Mouse (Mus musculus) embryonic facial prominence, embryonic 13.5 days (tissue): ENCODE measurements around the gene Syne4. TPM values are rescaled to one million over a fixed set of nuclear protein-coding genes. Genes with fewer than 3 reads are reported as not detected.

ENCODE experiments used
- ATAC-seq: fragments of 200-750 bp; cut with Nextera tagmentation; 2 replicates; pipeline ENCODE4 v1.8.0; 2017; ENCODE audit warnings: low read depth; ENCODE audit not compliant: insufficient number of reproducible peaks, insufficient read depth, low FRiP score, low TSS enrichment
- H3K27ac ChIP-seq: fragments of 300-500 bp; sonication (generic); 2 replicates; pipeline ENCODE4 v1.5.1; 2015; ENCODE audit warnings: moderate library complexity, mild to moderate bottlenecking, inconsistent platforms
- H3K27me3 ChIP-seq: fragments of 300-500 bp; sonication (generic); 2 replicates; pipeline ENCODE4 v1.6.1; 2015; ENCODE audit warnings: mild to moderate bottlenecking, inconsistent platforms
- H3K36me3 ChIP-seq: fragments of 300-500 bp; sonication (generic); 2 replicates; pipeline ENCODE4 v1.6.1; 2015; ENCODE audit warnings: mild to moderate bottlenecking, inconsistent platforms
- H3K4me1 ChIP-seq: fragments of 300-500 bp; sonication (generic); 2 replicates; pipeline ENCODE4 v1.6.1; 2015; ENCODE audit warnings: inconsistent platforms
- H3K4me2 ChIP-seq: fragments of 300-500 bp; sonication (generic); 2 replicates; pipeline ENCODE4 v1.6.1; 2015; ENCODE audit warnings: moderate library complexity, mild to moderate bottlenecking, inconsistent platforms
- H3K4me3 ChIP-seq: fragments of 300-500 bp; sonication (generic); 2 replicates; pipeline ENCODE4 v1.5.1; 2015; ENCODE audit warnings: mild to moderate bottlenecking, inconsistent platforms
- H3K9ac ChIP-seq: fragments of 300-500 bp; sonication (generic); 2 replicates; pipeline ENCODE4 v1.6.1; 2015; ENCODE audit warnings: mild to moderate bottlenecking, inconsistent platforms
- H3K9me3 ChIP-seq: fragments of 300-500 bp; sonication (generic); 2 replicates; pipeline ENCODE4 v1.6.1; 2016; ENCODE audit warnings: inconsistent platforms
- WGBS: fragments of 180-500 bp; shearing (Covaris S2); methylation state at CpG from one replicate; pipeline ENCODE4 v1.1.7; 2015; ENCODE audit warnings: mixed read lengths; 5-methylcytosine and 5-hydroxymethylcytosine counted together
- polyA plus RNA-seq: library from polyadenylated mRNA; unstranded; fragments of >200 nt; fragmentation: Nextera tagmentation; extraction: Ambion mirVana; gene quantifications from 2 replicates; pipeline ENCODE4 v1.2.1, GENCODE M21; 2015

Gene Syne4
- 54.6 and 59.4 TPM in 2 replicates for polyA plus RNA-seq

GRCm38 (mm10) chr7:30314721-30315155 lies at the start of gene Syne4:
Gene Syne4, plus strand, starts transcription at chr7:30314807.
- ATAC-seq: peak; percentile 40; the same call in 1 of the 2 replicates
- peak within 1 kb of the TSS; percentile 76 for H3K9ac ChIP-seq
- H3K4me3 ChIP-seq: peak within 1 kb of the TSS; percentile 55
- H3K9me3 ChIP-seq: no peaks in the 10 kb centered on the region
- H3K27me3 ChIP-seq: no peaks in the 10 kb centered on the region
- H3K4me2 ChIP-seq: peak within 1 kb of the TSS; percentile 63
- 1% methylated on average over 9 of the region's 9 CpGs for WGBS
- H3K4me1 ChIP-seq: peaks cover 30% of the 10 kb centered on the region
- peak within 1 kb of the TSS; percentile 64 for H3K27ac ChIP-seq
- H3K36me3 ChIP-seq: peaks cover 39% of the 10 kb centered on the region

GRCm38 (mm10) chr7:30265041-30265440 lies 49.6 kb upstream of the Syne4 start:
- H3K27me3 ChIP-seq: no peaks in the 10 kb centered on the region
- no peak for ATAC-seq
- no peak overlapping the region for H3K27ac ChIP-seq
- no peak overlapping the region for H3K4me3 ChIP-seq
- H3K4me2 ChIP-seq: no peak overlapping the region
- no peak overlapping the region for H3K9ac ChIP-seq
- H3K9me3 ChIP-seq: no peaks in the 10 kb centered on the region
- H3K36me3 ChIP-seq: peaks cover 31% of the 10 kb centered on the region
- H3K4me1 ChIP-seq: no peaks in the 10 kb centered on the region
- 78% methylated on average over 2 of the region's 2 CpGs for WGBS

DNA sequence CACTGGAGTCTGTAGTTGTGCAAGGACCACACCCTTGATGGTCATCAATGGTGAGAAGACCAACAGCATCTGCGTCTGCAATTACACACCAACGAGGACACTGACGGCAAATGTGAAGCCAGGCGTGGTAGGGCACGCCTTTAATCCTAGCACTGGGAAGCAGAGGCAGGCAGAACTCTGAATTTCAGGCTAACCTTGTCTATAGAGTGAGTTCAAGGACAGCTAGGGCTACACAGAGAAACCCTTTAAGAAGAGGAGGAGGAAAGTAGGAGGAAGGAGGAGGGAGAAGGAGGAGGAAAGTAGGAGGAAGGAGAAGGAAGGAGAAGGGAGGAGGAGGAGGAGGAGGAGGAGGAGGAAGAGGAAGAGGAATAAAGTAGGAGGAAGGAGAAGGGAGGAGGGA lies 49.1 kb upstream of the Syne4 start:
- Histone ChIP-seq H3K4me2 (no peak overlapping the region), H3K9ac (no peak overlapping the region), H3K4me3 (no peak overlapping the region), H3K27me3 (no peaks in the 10 kb centered on the region), H3K27ac (no peak overlapping the region), H3K4me1 (no peaks in the 10 kb centered on the region), H3K36me3 (peaks cover 31% of the 10 kb centered on the region), H3K9me3 (no peaks in the 10 kb centered on the region)
- WGBS: 92% methylated on average over 5 of the region's 5 CpGs
- ATAC-seq: no peak

GRCm38 (mm10) chr7:30265935-30266334 lies 48.7 kb upstream of the Syne4 start:
- no peaks in the 10 kb centered on the region for H3K27me3 ChIP-seq
- no peak overlapping the region for H3K4me2 ChIP-seq
- no peak overlapping the region for H3K4me3 ChIP-seq
- no peaks in the 10 kb centered on the region for H3K4me1 ChIP-seq
- H3K27ac ChIP-seq: no peak overlapping the region
- no peaks in the 10 kb centered on the region for H3K9me3 ChIP-seq
- no peak overlapping the region for H3K9ac ChIP-seq
- H3K36me3 ChIP-seq: peaks cover 31% of the 10 kb centered on the region
- no peak for ATAC-seq
- WGBS: 87% methylated on average over 7 of the region's 7 CpGs

DNA sequence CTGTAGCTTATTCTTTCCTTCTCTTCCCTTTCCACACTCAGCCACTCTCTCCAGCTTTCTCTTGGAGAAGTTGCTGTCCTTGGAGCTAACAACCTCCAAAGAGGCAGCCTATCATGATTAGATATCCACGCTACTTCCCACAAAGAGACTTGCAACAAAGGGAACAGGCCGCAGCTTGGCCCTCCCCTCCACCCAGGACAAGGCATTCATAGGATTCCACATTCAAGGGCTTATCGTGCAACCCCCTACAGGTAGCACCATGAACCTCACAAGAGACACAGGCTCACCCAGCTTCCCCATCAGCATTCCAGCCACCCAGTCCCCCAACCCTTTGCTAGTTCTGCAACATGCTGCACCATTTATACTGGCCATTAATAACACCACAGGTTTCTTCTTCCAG lies 47.8 kb upstream of the Syne4 start:
- ATAC-seq: no peak
- Histone ChIP-seq H3K4me3 (no peak overlapping the region), H3K36me3 (peaks cover 25% of the 10 kb centered on the region), H3K9ac (no peak overlapping the region), H3K27ac (no peak overlapping the region), H3K27me3 (no peaks in the 10 kb centered on the region), H3K4me2 (no peak overlapping the region), H3K9me3 (no peaks in the 10 kb centered on the region), H3K4me1 (no peaks in the 10 kb centered on the region)
- WGBS: 88% methylated on average over 3 of the region's 3 CpGs

GRCm38 (mm10) chr7:30269641-30270040 lies 45.0 kb upstream of the Syne4 start:
- no peak overlapping the region for H3K4me3 ChIP-seq
- no peaks in the 10 kb centered on the region for H3K4me1 ChIP-seq
- ATAC-seq: no peak
- H3K9me3 ChIP-seq: no peaks in the 10 kb centered on the region
- 83% methylated on average over 4 of the region's 4 CpGs for WGBS
- peaks cover 14% of the 10 kb centered on the region; the same call in 1 of the 2 replicates for H3K36me3 ChIP-seq
- H3K27me3 ChIP-seq: no peaks in the 10 kb centered on the region
- no peak overlapping the region for H3K4me2 ChIP-seq
- H3K9ac ChIP-seq: no peak overlapping the region
- no peak overlapping the region for H3K27ac ChIP-seq

GRCm38 (mm10) chr7:30274383-30274782 lies 40.2 kb upstream of the Syne4 start:
- no peak overlapping the region for H3K4me2 ChIP-seq
- no peaks in the 10 kb centered on the region for H3K36me3 ChIP-seq
- H3K4me3 ChIP-seq: no peak overlapping the region
- no peak for ATAC-seq
- H3K27me3 ChIP-seq: no peaks in the 10 kb centered on the region
- H3K9ac ChIP-seq: no peak overlapping the region
- WGBS: 78% methylated on average over 6 of the region's 6 CpGs
- no peaks in the 10 kb centered on the region for H3K9me3 ChIP-seq
- peaks cover 3% of the 10 kb centered on the region for H3K4me1 ChIP-seq
- H3K27ac ChIP-seq: no peak overlapping the region

DNA sequence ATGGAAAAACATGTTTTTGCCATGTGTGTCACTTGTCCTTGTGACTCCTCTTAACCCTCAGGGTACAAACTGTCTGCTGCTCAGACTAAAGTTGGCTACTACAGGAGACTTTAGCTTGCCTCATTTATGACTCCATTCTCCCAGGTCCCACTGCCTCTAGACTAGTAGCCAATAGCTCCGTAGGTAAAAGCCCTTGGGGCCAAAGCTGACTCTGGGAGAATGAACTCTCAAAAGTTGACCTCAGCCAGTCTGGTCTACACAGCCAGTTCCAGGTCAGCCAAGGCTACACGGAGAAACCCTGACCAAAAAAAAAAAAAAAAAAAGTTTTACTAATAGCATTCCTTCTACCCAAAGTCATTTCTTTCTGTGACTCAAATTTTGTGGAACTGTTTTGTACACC lies 35.7 kb upstream of the Syne4 start:
- no peaks in the 10 kb centered on the region for H3K27me3 ChIP-seq
- H3K4me2 ChIP-seq: peak overlapping the region; percentile 85
- no peak overlapping the region for H3K9ac ChIP-seq
- no peaks in the 10 kb centered on the region for H3K36me3 ChIP-seq
- H3K27ac ChIP-seq: no peak overlapping the region
- no peak for ATAC-seq
- peaks cover 12% of the 10 kb centered on the region for H3K4me1 ChIP-seq
- H3K9me3 ChIP-seq: no peaks in the 10 kb centered on the region
- H3K4me3 ChIP-seq: no peak overlapping the region
- 56% methylated on average over 2 of the region's 2 CpGs for WGBS

DNA sequence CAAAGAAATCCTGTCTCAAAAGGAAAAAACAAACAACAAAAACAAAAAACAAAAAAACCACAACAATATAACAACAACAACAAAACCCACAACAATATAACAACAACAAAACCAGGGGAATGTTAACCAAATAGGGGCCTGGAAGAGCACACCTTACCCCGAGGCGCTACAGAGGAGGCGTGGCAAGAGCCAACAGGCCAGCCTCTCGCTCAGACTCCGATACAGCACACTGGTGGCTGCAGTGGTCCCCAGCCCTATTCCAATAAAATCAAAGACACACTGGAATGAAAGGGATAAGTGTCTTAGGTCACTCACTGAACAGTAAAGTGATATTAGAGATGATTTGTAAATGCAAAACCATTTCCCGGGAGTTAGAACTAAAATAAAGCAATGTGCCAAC lies 35.1 kb upstream of the Syne4 start:
- ATAC-seq: no peak
- Histone ChIP-seq H3K27me3 (no peaks in the 10 kb centered on the region), H3K4me2 (peak overlapping the region; percentile 85), H3K27ac (0 out of 2 replicates have a peak overlapping the region, but pooled peaks have one; percentile 97), H3K9ac (peak overlapping the region; percentile 69), H3K4me1 (peaks cover 12% of the 10 kb centered on the region), H3K9me3 (no peaks in the 10 kb centered on the region), H3K4me3 (peak overlapping the region; percentile 81), H3K36me3 (no peaks in the 10 kb centered on the region)
- 0% methylated on average over 6 of the region's 6 CpGs for WGBS

DNA sequence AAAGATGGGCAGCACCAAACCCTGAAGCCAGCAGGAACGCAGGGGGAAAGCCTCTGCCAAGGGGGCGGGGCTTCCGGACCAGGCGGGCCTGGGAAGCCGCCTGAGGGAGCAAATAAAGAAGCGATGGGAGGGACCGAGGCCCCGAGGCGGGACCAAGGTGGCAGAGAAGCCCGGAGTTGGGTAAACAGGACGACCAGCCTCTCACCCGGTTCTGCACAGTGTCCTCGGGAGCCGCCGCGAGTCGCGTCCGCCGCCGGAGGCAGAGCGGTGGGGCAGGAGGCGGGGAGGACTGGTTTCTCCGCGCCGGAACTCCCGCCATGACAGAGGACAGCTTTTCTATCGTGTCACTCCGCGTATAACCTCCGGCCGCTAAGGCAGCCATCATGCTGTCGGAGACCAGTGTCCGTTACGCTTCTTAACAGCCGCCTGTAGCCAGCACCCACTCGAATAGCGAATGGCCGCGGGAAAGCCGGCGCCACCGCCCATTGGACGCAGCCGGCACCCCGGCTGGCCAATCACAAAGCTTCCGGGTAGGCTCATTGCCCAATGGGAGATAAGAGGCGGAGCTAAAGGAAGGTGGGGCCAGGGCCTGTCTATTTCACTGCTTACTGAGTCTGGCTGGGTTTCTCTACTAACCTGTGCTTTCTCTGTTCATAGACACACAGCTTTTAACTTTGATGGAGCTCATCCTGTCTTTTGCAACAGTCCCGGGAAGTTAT lies 34.5 kb upstream of the Syne4 start, which contains the start of the genes Thap8 and Wdr62:
Gene Thap8 (plus strand): TSS at position 144 of the 719 bp plus-strand sequence.
Gene Wdr62 (minus strand): TSS at position 469 of the 719 bp plus-strand sequence.
- no peaks in the 10 kb centered on the region for H3K36me3 ChIP-seq
- H3K4me2 ChIP-seq: peak within 1 kb of the TSS; percentile 85
- H3K27ac ChIP-seq: peak within 1 kb of the TSS; percentile 97
- H3K9me3 ChIP-seq: no peaks in the 10 kb centered on the region
- H3K4me3 ChIP-seq: peak within 1 kb of the TSS; percentile 81
- peak within 1 kb of the TSS; percentile 69 for H3K9ac ChIP-seq
- under 1% methylated on average over 49 of the region's 49 CpGs for WGBS
- H3K4me1 ChIP-seq: peaks cover 12% of the 10 kb centered on the region
- H3K27me3 ChIP-seq: no peaks in the 10 kb centered on the region
- ATAC-seq: peak; percentile 94

DNA sequence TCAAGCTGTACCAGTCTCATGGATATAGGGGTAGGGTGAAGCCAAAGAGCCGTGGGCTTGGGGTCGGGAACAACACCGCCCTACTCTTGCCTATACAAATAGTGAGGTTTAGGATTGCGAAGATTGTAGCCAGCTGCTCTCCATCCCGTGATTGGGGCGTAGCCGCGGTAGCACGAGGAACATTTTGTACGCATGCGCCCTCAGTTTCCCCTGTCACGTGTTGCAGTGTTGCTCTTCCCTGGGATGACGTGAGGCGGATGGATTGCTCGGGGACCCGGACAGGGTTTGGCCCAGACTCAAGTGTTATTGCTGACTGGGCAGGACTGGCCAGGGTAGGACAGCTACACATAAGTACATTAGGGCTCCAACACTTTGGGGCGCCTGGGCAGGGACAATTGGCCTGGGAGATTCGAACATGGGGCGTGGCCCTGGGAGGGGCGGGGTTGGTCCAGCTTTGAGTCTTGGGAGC lies 33.9 kb upstream of the Syne4 start:
- H3K36me3 ChIP-seq: no peaks in the 10 kb centered on the region
- H3K9ac ChIP-seq: peak overlapping the region; percentile 68
- under 1% methylated on average over 20 of the region's 20 CpGs for WGBS
- ATAC-seq: peak; percentile 86
- H3K27me3 ChIP-seq: no peaks in the 10 kb centered on the region
- peak overlapping the region; percentile 81 for H3K4me3 ChIP-seq
- H3K9me3 ChIP-seq: no peaks in the 10 kb centered on the region
- peak overlapping the region; percentile 97 for H3K27ac ChIP-seq
- H3K4me1 ChIP-seq: peaks cover 12% of the 10 kb centered on the region
- H3K4me2 ChIP-seq: peak overlapping the region; percentile 85

- ATAC-seq: no peak
- Histone ChIP-seq H3K9me3 (no peaks in the 10 kb centered on the region), H3K4me2 (peak overlapping the region; percentile 85; the same call in 1 of the 2 replicates), H3K4me1 (peaks cover 12% of the 10 kb centered on the region), H3K9ac (no peak overlapping the region), H3K36me3 (no peaks in the 10 kb centered on the region), H3K27ac (peak overlapping the region; percentile 97; the same call in 1 of the 2 replicates), H3K4me3 (no peak overlapping the region), H3K27me3 (no peaks in the 10 kb centered on the region)
- 80% methylated on average over 4 of the region's 4 CpGs for WGBS
These were observed 33.1 kb upstream of the Syne4 start for GRCm38 (mm10) chr7:30281522-30281921.
